Mouse (Mus musculus): ENCODE measurements around the gene Cflar. TPM values are rescaled to one million over a fixed set of nuclear protein-coding genes. Genes with fewer than 3 reads are reported as not detected.
A peak's percentile ranks its signal among the peaks of the same experiment; 100 is the strongest.

Gene Cflar
- polyA plus RNA-seq, 1 experiment from 2014 or later: 27.7 TPM

DNA sequence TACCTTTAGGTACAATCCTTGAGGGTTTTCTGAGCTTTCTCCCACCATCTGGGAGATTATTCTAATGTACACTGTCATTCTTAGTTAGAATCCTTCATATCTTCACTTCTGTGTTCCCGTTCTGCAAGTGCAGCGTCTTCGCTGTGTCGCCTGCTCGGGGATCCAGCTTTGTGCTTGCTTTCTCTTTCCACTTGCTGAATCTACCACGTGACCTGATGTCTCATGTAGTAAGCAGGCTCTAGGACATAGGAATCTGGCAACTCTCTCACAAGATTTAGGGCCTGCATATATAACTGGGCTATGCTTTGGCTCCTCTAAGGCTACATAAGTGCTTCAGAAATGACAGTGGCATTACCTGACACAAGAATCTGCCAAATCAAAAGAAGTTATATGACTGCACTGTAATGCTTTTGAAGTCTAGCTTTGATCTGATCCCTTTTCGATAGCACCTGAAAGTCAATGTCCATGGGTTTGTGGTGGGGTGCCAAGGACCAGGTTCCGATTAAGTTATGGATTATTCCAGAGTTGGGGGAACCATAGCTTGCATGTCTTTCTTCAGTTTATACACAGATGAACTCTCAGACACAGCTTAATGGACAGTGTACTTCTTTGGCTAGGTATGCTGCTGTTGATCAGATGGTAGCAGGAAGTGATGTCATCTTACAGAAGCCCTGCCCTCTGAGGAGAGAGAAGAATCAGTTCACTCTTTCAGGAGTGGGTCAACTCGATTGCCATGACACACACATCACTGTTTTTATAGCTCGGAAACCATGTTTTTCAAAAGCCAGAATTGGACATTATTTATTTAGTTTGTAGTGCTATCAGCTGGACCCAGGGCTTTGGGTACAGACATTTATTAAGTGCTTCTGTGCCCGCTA, 23.0 kb downstream of the Cflar start:
- ATAC-seq (ENCODE audit: low FRiP score) (no peak), DNase-seq (ENCODE audit: low spot score) (no peak)
- Histone ChIP-seq H3K36me3 (ENCODE audit: control insufficient read depth, insufficient read depth, low read length) (no peaks in the 10 kb centered on the region), H3K4me1 (replicated peaks; ENCODE audit: control insufficient read depth, insufficient read depth, low read length) (no peaks in the 10 kb centered on the region), H3K4me2 (replicated peaks; ENCODE audit: low read depth, low read length) (no peak overlapping the region), H3K9me3 (ENCODE audit: control insufficient read depth, low read length) (no peaks in the 10 kb centered on the region), H3K9ac (ENCODE audit: low read depth, low read length) (no peak overlapping the region), H3K4me3 (ENCODE audit: low read depth, low read length) (no peak overlapping the region), H3K27ac (ENCODE audit: low read depth, low read length) (no peak overlapping the region), H3K27me3 (ENCODE audit: control insufficient read depth, insufficient read depth, low read length) (no peaks in the 10 kb centered on the region)
- 94% methylated on average over 11 of the region's 11 CpGs for WGBS

DNA sequence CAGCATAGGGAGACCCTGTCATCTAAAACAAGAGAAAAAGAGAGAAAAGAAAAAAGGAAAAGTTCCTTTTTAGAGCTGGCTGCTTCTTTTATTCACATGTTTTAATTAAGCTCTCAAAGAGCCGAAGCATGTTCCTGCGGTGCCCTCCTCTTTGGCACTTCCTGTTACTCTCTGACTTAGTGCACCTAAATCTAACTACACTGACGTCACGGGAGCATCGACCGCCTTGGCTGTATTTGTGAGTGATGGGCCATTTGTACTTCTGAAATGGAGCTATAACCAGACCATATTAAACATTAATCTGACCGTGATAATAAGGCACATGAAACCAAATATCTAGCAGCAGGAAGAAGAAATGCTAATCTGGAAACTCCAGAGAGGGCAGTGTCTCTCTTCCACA, 24.7 kb downstream of the Cflar start:
- Histone ChIP-seq H3K36me3 (ENCODE audit: control insufficient read depth, insufficient read depth, low read length) (no peaks in the 10 kb centered on the region), H3K4me2 (replicated peaks; ENCODE audit: low read depth, low read length) (no peak overlapping the region), H3K9me3 (ENCODE audit: control insufficient read depth, low read length) (no peaks in the 10 kb centered on the region), H3K4me3 (ENCODE audit: low read depth, low read length) (no peak overlapping the region), H3K27me3 (ENCODE audit: control insufficient read depth, insufficient read depth, low read length) (no peaks in the 10 kb centered on the region), H3K9ac (ENCODE audit: low read depth, low read length) (no peak overlapping the region), H3K27ac (ENCODE audit: low read depth, low read length) (no peak overlapping the region), H3K4me1 (replicated peaks; ENCODE audit: control insufficient read depth, insufficient read depth, low read length) (no peaks in the 10 kb centered on the region)
- DNase-seq (ENCODE audit: low spot score): no peak
- ATAC-seq (ENCODE audit: low FRiP score): no peak
- 89% methylated on average over 7 of the region's 7 CpGs for WGBS

DNA sequence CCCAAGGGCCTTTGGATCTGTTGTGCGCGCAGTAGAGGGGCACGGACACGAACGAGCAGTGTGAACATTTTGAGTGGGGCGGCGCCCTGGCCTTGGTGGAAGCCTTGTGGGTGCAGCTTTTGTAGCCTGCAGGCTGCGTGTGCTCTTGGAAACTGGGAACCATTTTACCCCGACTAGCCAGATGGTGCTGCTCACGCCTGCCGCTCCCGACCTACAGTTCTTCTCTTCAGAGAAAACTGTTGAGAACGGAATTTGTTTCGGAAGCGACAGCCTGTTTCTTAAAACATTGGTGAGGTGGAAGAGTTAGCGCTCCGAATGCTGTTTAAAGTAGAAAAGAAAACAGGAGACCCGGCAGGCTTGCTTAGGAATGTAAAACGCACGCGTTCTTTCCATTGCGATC, 25.7 kb downstream of the Cflar start:
- ATAC-seq (ENCODE audit: low FRiP score): no peak
- Histone ChIP-seq H3K27ac (ENCODE audit: low read depth, low read length) (no peak overlapping the region), H3K4me2 (replicated peaks; ENCODE audit: low read depth, low read length) (no peak overlapping the region), H3K9me3 (ENCODE audit: control insufficient read depth, low read length) (no peaks in the 10 kb centered on the region), H3K4me3 (ENCODE audit: low read depth, low read length) (no peak overlapping the region), H3K36me3 (ENCODE audit: control insufficient read depth, insufficient read depth, low read length) (no peaks in the 10 kb centered on the region), H3K27me3 (ENCODE audit: control insufficient read depth, insufficient read depth, low read length) (no peaks in the 10 kb centered on the region), H3K4me1 (replicated peaks; ENCODE audit: control insufficient read depth, insufficient read depth, low read length) (no peaks in the 10 kb centered on the region), H3K9ac (ENCODE audit: low read depth, low read length) (no peak overlapping the region)
- no peak for DNase-seq (ENCODE audit: low spot score)
- 94% methylated on average over 22 of the region's 22 CpGs for WGBS

DNA sequence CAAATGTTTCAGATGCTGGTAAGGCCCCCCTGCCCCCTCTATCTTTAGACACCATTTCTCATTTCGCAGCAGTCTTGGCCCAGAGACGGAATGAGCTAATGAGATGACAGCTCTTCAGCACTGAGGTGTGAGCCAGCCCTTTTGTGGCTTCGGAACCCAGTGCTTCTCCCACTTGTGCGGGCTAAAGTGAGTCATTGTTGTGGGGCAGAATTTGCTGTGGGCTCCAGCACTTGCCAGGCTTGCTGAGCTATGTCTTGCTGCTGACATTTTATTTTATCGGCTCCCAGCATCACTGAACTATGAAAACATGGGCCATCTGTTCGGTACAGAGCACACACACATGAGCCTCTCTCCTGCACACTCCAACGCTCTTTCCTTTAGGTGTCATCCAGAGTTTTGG, 28.2 kb downstream of the Cflar start:
- Histone ChIP-seq H3K9me3 (ENCODE audit: control insufficient read depth, low read length) (no peaks in the 10 kb centered on the region), H3K27me3 (ENCODE audit: control insufficient read depth, insufficient read depth, low read length) (no peaks in the 10 kb centered on the region), H3K9ac (ENCODE audit: low read depth, low read length) (no peak overlapping the region), H3K4me1 (replicated peaks; ENCODE audit: control insufficient read depth, insufficient read depth, low read length) (no peaks in the 10 kb centered on the region), H3K36me3 (ENCODE audit: control insufficient read depth, insufficient read depth, low read length) (no peaks in the 10 kb centered on the region), H3K27ac (ENCODE audit: low read depth, low read length) (no peak overlapping the region), H3K4me2 (replicated peaks; ENCODE audit: low read depth, low read length) (no peak overlapping the region), H3K4me3 (ENCODE audit: low read depth, low read length) (no peak overlapping the region)
- no peak for ATAC-seq (ENCODE audit: low FRiP score)
- 92% methylated on average over 7 of the region's 7 CpGs for WGBS
- no peak for DNase-seq (ENCODE audit: low spot score)

DNA sequence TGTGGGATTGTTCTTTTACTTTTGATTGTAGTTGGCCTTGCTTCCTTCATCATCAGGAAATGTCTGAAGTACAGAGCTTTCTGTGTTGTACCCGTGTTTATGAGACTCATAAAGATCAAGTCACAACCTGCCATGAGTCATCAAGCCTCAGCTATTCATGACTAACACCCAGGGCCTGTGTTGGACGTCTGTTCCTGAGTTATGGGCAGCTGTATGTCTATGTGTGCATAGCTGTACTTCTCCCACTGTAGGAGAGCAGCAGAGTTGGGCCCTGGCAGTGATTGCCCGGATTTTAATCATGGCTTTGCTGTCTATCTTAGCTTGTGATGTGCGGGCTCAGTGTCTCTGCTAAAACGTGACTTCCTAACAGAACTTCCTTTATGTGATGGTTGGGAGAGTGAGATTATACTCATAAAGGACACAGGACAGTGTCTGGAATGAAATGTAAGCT, 31.3 kb downstream of the Cflar start:
- 86% methylated on average over 5 of the region's 5 CpGs for WGBS
- Histone ChIP-seq H3K4me2 (replicated peaks; ENCODE audit: low read depth, low read length) (no peak overlapping the region), H3K9ac (ENCODE audit: low read depth, low read length) (no peak overlapping the region), H3K27ac (ENCODE audit: low read depth, low read length) (no peak overlapping the region), H3K36me3 (ENCODE audit: control insufficient read depth, insufficient read depth, low read length) (no peaks in the 10 kb centered on the region), H3K27me3 (ENCODE audit: control insufficient read depth, insufficient read depth, low read length) (no peaks in the 10 kb centered on the region), H3K4me3 (ENCODE audit: low read depth, low read length) (no peak overlapping the region), H3K4me1 (replicated peaks; ENCODE audit: control insufficient read depth, insufficient read depth, low read length) (no peaks in the 10 kb centered on the region), H3K9me3 (ENCODE audit: control insufficient read depth, low read length) (no peaks in the 10 kb centered on the region)
- ATAC-seq (ENCODE audit: low FRiP score) (no peak), DNase-seq (ENCODE audit: low spot score) (no peak)

DNA sequence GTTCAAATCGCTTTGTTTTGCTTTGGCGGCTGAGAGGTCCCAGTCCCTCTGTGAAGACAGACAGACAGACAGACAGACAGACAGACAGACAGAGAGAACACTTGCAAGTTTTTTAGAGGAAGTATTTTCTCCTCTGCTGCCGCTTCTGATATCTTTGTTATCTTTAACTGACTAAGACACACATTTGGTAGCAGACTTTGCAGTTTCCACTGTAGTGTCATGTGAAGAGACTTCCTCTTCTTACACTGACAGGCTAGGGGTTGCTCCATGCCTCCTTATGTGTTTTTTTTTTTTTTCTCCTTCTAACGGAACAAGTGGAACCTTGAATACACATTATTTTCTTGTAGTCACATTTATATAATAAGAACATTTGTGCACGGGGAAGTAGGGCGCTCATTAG, 31.9 kb downstream of the Cflar start:
- Histone ChIP-seq H3K4me1 (replicated peaks; ENCODE audit: control insufficient read depth, insufficient read depth, low read length) (no peaks in the 10 kb centered on the region), H3K27ac (ENCODE audit: low read depth, low read length) (no peak overlapping the region), H3K9me3 (ENCODE audit: control insufficient read depth, low read length) (no peaks in the 10 kb centered on the region), H3K4me3 (ENCODE audit: low read depth, low read length) (no peak overlapping the region), H3K27me3 (ENCODE audit: control insufficient read depth, insufficient read depth, low read length) (no peaks in the 10 kb centered on the region), H3K9ac (ENCODE audit: low read depth, low read length) (no peak overlapping the region), H3K36me3 (ENCODE audit: control insufficient read depth, insufficient read depth, low read length) (no peaks in the 10 kb centered on the region), H3K4me2 (replicated peaks; ENCODE audit: low read depth, low read length) (no peak overlapping the region)
- DNase-seq (ENCODE audit: low spot score) (no peak), ATAC-seq (ENCODE audit: low FRiP score) (no peak)
- WGBS: 96% methylated on average over 6 of the region's 6 CpGs

DNA sequence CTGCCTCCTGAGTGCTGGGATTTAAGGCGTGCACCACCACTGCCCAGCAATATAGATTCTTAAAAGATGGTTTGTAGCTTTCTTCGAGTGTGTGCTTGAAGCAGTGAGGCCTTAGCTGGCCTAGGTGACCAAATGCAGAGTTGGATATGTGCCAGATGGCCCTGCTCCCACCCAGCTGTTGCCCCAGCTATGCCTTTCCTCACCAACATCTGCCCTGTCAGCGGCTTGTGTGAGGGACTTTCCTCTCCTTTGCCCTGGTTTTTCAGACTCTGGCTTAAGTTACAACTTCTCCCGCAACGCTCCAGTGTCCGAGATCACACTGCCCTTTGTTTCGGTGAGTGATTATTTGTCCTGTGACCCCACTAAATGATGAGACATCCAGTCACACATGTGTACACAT, 33.3 kb downstream of the Cflar start:
- Histone ChIP-seq H3K4me3 (ENCODE audit: low read depth, low read length) (no peak overlapping the region), H3K36me3 (ENCODE audit: control insufficient read depth, insufficient read depth, low read length) (no peaks in the 10 kb centered on the region), H3K4me2 (replicated peaks; ENCODE audit: low read depth, low read length) (no peak overlapping the region), H3K27me3 (ENCODE audit: control insufficient read depth, insufficient read depth, low read length) (no peaks in the 10 kb centered on the region), H3K9me3 (ENCODE audit: control insufficient read depth, low read length) (no peaks in the 10 kb centered on the region), H3K27ac (ENCODE audit: low read depth, low read length) (no peak overlapping the region), H3K9ac (ENCODE audit: low read depth, low read length) (no peak overlapping the region), H3K4me1 (replicated peaks; ENCODE audit: control insufficient read depth, insufficient read depth, low read length) (no peaks in the 10 kb centered on the region)
- ATAC-seq (ENCODE audit: low FRiP score) (no peak), DNase-seq (ENCODE audit: low spot score) (no peak)
- WGBS: 92% methylated on average over 7 of the region's 7 CpGs

DNA sequence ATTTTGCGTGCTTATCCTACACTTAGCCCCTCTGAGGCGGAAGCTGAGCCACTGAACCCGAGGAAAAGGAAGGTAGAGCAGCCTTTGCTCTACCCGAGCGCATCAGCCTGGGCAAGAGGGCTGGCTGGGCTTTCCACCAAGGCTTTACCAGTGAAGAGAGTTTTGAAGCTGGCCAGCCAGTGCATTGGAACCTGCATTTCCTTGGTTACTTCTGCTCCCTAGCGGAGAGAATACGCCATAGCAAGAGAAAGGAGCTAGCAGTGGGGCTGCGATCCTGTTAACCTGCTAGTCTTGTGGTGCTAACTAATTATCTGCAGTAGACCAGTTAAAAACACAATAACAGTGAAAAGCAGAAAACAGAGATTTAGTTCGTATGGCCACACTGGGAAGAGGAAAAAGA, 35.6 kb downstream of the Cflar start:
- WGBS: 74% methylated on average over 9 of the region's 9 CpGs
- H3K9me3 ChIP-seq (ENCODE audit: control insufficient read depth, low read length): no peaks in the 10 kb centered on the region
- no peak overlapping the region for H3K4me2 ChIP-seq (replicated peaks; ENCODE audit: low read depth, low read length)
- no peak overlapping the region for H3K9ac ChIP-seq (ENCODE audit: low read depth, low read length)
- no peaks in the 10 kb centered on the region for H3K4me1 ChIP-seq (replicated peaks; ENCODE audit: control insufficient read depth, insufficient read depth, low read length)
- H3K27me3 ChIP-seq (ENCODE audit: control insufficient read depth, insufficient read depth, low read length): no peaks in the 10 kb centered on the region
- peak; percentile 18 for DNase-seq (ENCODE audit: low spot score)
- no peak overlapping the region for H3K4me3 ChIP-seq (ENCODE audit: low read depth, low read length)
- no peaks in the 10 kb centered on the region for H3K36me3 ChIP-seq (ENCODE audit: control insufficient read depth, insufficient read depth, low read length)
- no peak overlapping the region for H3K27ac ChIP-seq (ENCODE audit: low read depth, low read length)
- ATAC-seq (ENCODE audit: low FRiP score): no peak

DNA sequence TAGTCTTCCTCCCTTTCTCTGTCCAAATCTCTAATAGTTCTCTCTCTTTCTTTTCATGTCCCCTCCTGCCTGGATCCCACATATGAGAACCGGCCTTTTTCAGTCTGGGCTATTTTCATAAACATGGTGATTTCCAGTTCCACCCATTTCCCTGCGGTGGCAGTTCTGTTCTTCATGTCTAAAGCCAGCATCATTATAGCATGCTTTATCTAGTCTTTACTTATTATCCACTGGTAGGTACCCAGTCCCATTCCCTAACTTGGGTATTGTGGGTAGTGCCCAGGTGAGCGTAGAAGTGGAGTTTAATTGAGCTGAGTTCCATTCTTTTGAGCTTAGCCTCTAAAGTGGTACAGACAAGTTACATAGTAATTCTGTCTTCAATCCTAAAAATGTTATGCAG, 48.1 kb downstream of the Cflar start:
- 94% methylated on average over 3 of the region's 3 CpGs for WGBS
- no peak for ATAC-seq (ENCODE audit: low FRiP score)
- Histone ChIP-seq H3K9ac (ENCODE audit: low read depth, low read length) (no peak overlapping the region), H3K4me1 (replicated peaks; ENCODE audit: control insufficient read depth, insufficient read depth, low read length) (no peaks in the 10 kb centered on the region), H3K27ac (ENCODE audit: low read depth, low read length) (no peak overlapping the region), H3K27me3 (ENCODE audit: control insufficient read depth, insufficient read depth, low read length) (no peaks in the 10 kb centered on the region), H3K36me3 (ENCODE audit: control insufficient read depth, insufficient read depth, low read length) (0 out of 2 replicates have a peak, but pooled peaks cover 3% of the 10 kb centered on the region), H3K4me3 (ENCODE audit: low read depth, low read length) (no peak overlapping the region), H3K9me3 (ENCODE audit: control insufficient read depth, low read length) (no peaks in the 10 kb centered on the region), H3K4me2 (replicated peaks; ENCODE audit: low read depth, low read length) (no peak overlapping the region)
- no peak for DNase-seq (ENCODE audit: low spot score)
